Mouse (Mus musculus) adrenal gland, postnatal 14 days (tissue): ENCODE data around the gene Fam166a. TPM values are rescaled to one million over a fixed set of nuclear protein-coding genes. Genes with fewer than 3 reads are reported as not detected.
A peak's percentile ranks its signal among the peaks of the same experiment; 100 is the strongest.

Experiments
- DNase-seq: peaks from one replicate; pipeline ENCODE4 v3.0.0; 2021; ENCODE audit warnings: mixed read lengths
- long read RNA-seq, 2 experiments: library from polyadenylated mRNA; stranded (forward); transcript quantifications; one replicate each; pipeline ENCODE4 v2.0.0; 2021
- total RNA-seq: library from RNA; stranded (reverse); gene quantifications from 2 replicates; pipeline ENCODE4 v1.2.3, GENCODE M21; 2021

The Fam166a gene
- not detected in 2 replicates for total RNA-seq
- long read RNA-seq, experiment 1, result 0 reads
- long read RNA-seq, experiment 2, result 0 reads

DNA sequence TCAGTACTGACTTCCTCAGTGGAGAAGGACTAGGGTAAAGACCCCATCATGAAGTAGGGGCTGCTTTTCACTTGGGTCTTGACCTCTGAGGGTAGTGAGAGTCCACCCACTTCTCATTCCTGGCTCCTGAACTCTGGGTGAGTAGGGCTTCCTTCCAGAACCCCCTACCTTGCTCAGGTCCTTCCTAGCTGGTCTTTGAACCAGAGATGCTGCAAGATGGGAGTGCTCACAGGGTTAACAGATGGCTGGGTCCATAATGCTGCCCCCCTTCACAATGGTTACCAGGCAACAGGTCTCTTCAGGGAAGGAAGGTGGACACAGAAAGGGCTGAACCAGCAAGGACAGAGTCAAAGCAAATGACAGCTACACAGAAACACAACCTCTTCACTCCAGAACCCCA lies at the start of gene Fam166a:
TSS of gene Fam166a (plus strand) at position 301 of the 400 bp plus-strand sequence.
- DNase-seq, result no peak

DNA sequence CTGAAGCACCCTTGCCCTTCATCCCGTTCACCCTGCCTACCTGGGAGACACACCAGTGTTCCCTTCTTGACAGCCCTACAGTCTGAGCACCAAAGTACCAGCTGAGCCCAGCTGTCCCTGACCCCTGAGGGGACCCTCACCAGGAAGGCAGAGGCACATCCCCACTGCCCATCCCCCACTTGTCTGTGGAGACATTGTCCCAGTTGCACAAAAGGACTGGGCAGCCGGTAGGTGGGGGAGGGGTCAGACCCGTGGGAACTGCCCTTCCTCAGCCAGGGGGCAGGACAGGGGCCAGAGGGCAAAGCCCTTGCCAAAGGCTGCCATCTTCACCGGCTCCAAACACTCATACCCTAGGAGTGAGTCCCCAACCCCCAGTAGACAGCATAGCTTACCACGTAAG lies 48.8 kb upstream of the Fam166a start:
- DNase-seq, result no peak

- no peak for DNase-seq
Measured at GRCm38 (mm10) chr2:25170326-25171100, 48.0 kb upstream of the Fam166a start.

GRCm38 (mm10) chr2:25171101-25171768 lies 47.3 kb upstream of the Fam166a start:
- DNase-seq, result no peak

DNA sequence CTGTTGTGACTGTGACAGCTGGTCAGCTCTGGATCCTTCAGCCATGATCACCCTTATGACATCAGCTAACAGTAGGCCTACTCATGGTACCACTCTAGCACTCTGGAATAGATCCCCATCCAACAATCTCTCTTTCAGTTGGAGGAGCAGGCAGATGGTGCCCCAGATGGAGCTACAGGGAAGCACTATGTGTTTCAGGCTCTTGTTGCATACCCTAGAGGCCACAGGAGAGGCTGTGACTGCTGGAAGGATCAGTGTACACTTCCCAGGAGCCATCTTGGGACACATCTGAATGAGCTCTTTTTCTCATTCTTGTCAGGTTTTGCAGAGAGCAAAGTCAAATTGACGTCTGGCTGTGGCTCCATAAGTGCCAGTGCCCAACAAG lies 46.8 kb upstream of the Fam166a start:
- no peak for DNase-seq

DNA sequence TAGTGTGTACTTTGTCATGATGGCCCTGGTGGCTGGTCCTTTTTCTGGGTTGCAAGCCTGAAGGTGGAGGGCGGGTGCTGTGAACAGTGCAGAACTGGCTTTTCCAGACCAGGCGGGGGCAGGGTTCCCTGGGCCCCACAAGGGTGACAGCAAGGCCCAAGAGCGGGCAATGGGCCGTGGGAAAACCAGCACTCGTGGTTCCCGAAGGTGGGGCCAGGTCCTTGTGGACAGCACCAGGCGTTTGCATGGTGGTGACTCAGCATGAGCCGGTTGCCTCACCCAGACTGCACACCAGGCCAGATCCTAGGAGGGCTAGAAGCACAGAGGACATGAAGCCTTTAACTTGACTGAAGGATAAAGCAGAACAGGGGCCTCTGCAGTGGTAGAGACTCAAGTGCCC lies 45.9 kb upstream of the Fam166a start:
- DNase-seq, result peak; percentile 34

DNA sequence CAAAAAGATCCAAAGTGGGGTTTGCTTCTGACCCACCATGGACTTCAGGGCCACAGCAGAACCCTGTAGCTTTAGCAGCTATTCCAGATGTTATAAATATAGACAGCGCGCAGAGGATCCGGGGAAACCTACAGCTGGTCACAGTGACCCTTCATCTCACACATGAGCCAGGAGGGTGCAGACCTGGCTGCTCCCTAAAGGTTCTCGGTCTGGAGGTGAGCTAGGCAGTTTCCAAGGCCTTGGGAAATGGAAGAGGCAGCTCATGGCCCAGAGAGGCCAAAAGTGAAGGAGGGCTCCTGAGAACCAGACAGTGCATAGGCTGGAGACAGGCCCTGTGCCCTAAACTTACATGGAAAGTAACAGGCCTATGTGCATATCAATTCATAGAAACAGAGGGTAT lies 44.7 kb upstream of the Fam166a start:
- DNase-seq, result no peak

GRCm38 (mm10) chr2:25174866-25175689 lies 43.5 kb upstream of the Fam166a start:
- no peak for DNase-seq

DNA sequence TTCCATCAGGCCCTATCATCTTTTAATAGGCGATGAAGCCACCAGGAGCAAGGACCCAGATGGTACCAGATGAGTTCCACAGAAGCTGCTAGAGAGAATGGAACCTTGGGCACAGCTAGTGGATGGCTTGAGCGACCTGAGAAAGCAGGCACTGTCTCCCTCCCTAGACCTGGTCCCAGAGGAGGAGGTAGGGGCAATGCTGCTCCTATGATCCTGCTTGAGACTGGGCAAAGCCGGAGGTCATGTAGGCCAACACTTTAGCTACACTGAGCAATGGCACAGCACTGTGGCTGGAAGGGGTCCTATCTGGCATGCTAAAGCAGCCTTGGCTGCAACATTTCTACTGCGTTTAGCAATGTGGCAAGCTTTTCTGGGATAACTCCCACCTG lies 42.9 kb upstream of the Fam166a start:
- no peak for DNase-seq

DNA sequence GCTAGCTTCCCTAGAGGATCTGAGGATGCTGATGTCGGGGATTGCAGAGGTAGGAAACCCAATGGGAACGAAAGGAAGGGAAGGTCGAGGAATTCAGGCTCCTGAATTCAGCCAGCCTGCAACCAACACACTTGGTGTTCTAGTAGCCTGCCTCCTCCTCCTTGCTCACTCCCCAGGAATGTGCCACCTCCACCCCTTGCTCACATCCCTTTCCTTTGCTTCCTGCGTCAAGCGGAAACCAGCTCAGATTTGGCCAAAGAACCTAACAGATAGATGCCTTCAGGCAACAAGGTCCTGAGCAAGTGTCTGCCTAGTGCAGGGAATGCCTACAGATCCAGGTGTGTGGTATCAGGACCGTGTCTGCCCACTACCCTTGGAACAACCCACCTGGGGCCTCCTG lies 42.0 kb upstream of the Fam166a start:
- DNase-seq, result no peak

GRCm38 (mm10) chr2:25177076-25177475 lies 41.5 kb upstream of the Fam166a start:
- DNase-seq, result no peak

DNA sequence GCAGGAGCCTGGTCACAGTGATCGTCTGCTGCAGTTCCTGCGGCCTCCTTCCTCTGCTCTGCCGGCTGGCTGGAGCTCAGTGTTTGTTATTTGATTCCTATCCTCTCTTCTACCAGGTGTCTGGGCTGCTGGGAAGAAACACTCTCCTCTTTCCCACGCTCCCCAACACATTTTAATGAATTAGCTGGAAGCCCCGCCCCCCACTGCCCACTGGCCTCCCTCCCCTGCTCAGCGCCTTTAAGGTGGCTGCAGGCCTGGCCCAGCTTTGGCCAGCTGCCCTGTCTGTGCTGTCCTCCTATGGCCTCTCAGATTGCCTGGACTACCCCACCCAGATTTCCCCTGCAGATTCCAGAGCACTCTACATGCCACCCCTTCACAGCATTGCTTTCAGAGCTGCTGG lies 40.9 kb upstream of the Fam166a start:
- DNase-seq, result peak; percentile 53

DNA sequence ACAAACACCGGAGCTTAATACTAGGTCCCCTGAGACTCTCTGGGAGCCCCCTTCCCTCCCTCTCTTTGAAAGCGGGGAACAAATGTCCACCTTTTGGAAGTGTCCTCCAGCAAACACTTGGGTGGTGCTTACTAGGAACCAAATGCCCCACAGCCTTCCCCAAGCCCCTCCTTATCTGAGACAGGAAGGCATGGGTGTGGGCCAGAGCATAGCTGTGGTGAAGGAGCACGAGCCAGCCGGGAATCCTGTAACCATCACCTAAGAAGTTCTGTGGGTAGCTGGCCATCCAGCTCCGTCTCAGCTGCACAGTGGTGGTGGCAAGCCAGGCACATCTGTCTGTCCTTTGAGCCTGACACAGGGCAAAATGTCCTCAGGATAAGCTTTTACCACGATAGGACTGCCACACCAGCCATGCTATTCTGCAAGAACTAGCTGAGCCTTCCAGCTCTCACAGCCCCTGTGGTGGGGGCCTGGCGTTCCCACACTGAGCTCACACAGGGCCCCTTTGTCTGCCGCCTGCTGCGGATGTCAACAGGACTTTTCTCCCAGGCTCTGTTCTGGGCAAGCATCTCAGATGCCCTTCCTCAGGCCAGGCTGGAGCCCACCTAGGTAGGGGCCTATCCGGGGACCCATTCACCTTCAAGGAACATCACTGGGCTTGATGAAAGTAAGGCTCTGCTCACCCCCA lies 40.1 kb upstream of the Fam166a start:
- DNase-seq, result no peak

DNA sequence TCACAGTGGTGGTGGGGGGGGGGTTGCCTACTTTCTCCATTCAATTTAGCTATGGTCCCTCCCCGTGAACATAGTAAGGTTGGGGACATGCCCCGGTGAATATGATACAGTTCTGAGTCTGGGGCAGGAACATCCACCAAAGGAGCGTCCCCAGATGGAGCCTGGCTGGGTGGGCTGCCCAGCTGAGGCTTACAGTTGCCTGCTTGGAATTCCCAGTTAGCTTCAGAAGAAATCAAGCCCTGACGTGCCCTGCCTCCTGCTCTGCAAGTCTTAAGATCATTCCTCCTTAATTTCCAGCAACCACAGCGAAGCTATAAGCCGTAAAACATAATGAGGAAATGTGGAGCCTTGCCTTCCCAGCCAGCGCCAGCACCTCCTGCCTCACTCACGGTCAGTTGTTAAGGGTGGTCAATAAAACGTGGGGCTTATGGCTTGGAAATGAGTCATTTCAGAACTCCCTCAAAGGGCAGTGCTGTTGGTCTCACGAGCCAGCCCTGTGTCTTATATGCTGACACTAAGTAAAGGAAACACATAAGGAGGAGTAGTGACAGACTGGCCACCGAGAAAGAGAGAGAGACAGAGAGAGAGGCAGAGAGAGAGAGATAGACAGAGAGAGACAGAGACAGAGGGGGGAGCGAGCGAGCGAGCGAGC lies 38.9 kb upstream of the Fam166a start:
- DNase-seq, result no peak

DNA sequence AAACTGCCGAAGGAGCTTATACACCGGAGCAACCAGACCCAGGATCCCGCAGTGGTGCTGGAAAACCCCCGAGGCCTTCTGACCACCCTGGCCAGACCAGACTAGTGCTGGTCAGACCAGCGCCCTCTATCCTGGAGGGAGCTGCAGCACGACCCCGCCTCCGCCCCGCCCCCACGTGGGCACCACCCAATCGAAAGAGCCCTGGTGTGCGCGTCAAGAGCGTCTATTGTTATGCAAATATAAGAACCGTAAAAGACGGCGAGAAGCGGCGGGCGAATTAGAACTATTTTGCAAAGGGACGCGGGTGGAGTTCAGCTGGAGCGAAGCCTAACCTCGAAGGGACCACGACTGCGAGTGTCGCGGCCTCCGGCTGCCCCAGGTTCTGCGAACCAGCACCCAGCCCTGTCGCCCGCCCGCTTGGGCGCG lies 38.1 kb upstream of the Fam166a start, which contains the start of gene Nrarp:
TSS of gene Nrarp (plus strand) at position 281 of the 426 bp plus-strand sequence.
- peak; percentile 95 for DNase-seq

GRCm38 (mm10) chr2:25180973-25181890 lies 37.3 kb upstream of the Fam166a start:
- DNase-seq, result peak; percentile 41

DNA sequence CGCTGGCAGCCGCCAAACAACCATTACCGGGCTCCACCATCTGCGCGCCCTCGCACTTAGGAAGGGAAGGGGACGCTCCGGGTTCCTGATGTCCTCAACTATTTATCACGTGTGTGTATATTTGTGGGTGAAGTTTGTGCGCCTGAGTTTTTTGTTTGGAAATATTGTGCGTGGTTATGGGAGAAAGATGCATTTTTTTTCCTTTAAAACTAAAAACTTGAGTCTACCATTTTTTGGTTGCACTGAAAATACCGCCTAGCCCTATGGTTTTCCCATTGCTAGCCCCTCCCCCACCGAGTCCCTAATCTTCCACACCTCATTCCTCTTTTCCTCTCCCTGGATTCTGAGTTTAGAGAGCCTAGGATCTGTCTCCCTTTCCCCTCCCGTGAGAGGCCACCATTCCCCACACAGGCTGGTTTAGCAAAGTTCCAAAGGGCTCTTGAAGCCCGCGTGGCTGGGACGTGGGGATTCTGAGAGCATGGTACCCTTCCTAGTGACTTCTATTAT lies 36.6 kb upstream of the Fam166a start:
- DNase-seq, result no peak

- DNase-seq, result no peak
Measured at GRCm38 (mm10) chr2:25182664-25183063, 35.9 kb upstream of the Fam166a start.

DNA sequence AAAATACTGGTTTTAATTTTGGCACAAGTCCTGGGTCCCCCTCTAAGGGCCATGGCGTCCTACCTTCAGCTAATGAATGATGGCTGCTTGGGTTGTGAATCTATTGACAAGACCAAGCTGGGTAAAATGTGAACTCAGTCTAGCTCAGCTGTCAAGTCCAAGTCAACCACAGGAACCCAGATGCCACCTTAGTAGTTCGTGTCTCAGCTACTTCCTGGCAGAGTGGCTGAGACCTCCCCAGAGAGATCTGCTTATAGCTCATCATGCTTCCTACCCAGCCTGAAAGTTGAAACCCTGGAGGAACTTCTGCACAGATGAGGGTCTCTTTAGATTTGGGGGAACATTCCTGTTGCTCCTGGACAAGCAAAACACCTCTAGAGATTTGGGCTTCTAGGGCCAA lies 35.2 kb upstream of the Fam166a start:
- no peak for DNase-seq

GRCm38 (mm10) chr2:25184496-25184895 lies 34.0 kb upstream of the Fam166a start:
- DNase-seq, result no peak
